Mouse (Mus musculus) stomach, postnatal 0 days (tissue): ENCODE data around the gene Cptp. TPM values are rescaled to one million over a fixed set of nuclear protein-coding genes. Genes with fewer than 3 reads are reported as not detected.

Experiments
- ATAC-seq: fragments of 200-750 bp; cut with Nextera tagmentation; 2 replicates; pipeline ENCODE4 v1.8.0; 2017; ENCODE audit not compliant: low FRiP score, low TSS enrichment
- DNase-seq: peaks from one replicate; pipeline ENCODE4 v3.0.0-alpha.2; 2016; ENCODE audit warnings: low spot score
- H3K27ac ChIP-seq: fragments of 300-500 bp; sonication (generic); replicated peaks from 2 replicates; pipeline ENCODE4 v1.5.1; 2014; ENCODE audit warnings: mild to moderate bottlenecking, control low read depth
- H3K27me3 ChIP-seq: fragments of 300-500 bp; sonication (generic); 2 replicates; pipeline ENCODE4 v1.6.1; 2014; ENCODE audit warnings: low read length; ENCODE audit not compliant: control insufficient read depth, insufficient read depth
- H3K36me3 ChIP-seq: fragments of 300-500 bp; sonication (generic); 2 replicates; pipeline ENCODE4 v1.6.1; 2014; ENCODE audit warnings: low read length, mixed read lengths; ENCODE audit not compliant: control insufficient read depth, insufficient read depth
- H3K4me1 ChIP-seq: fragments of 300-500 bp; sonication (generic); replicated peaks from 2 replicates; pipeline ENCODE4 v1.6.1; 2014; ENCODE audit warnings: antibody characterized with exemption; ENCODE audit not compliant: control insufficient read depth, insufficient read depth
- H3K4me2 ChIP-seq: fragments of 300-500 bp; sonication (generic); replicated peaks from 2 replicates; pipeline ENCODE4 v1.6.1; 2014; ENCODE audit warnings: low read depth, mild to moderate bottlenecking, control low read depth, moderate library complexity
- H3K4me3 ChIP-seq: fragments of 300-500 bp; sonication (generic); 2 replicates; pipeline ENCODE4 v1.5.1; 2014; ENCODE audit warnings: low read depth, low read length, control low read depth
- H3K9ac ChIP-seq: fragments of 300-500 bp; sonication (generic); 2 replicates; pipeline ENCODE4 v1.6.1; 2014; ENCODE audit warnings: mild to moderate bottlenecking, low read length, control low read depth, mixed read lengths
- H3K9me3 ChIP-seq: fragments of 300-500 bp; sonication (generic); 2 replicates; pipeline ENCODE4 v1.6.1; 2016; ENCODE audit warnings: low read length; ENCODE audit not compliant: control insufficient read depth
- CTCF ChIP-seq: IDR thresholded peaks from 2 replicates; pipeline ENCODE4 v1.5.1; 2016; ENCODE audit warnings: antibody characterized with exemption, low read depth, mild to moderate bottlenecking, moderate library complexity
- EP300 ChIP-seq: optimal IDR thresholded peaks from 2 replicates; pipeline ENCODE3; 2016; ENCODE audit warnings: antibody characterized with exemption
- WGBS: fragments of 180-500 bp; shearing (Covaris S2); extraction: QIAGEN DNeasy Blood & Tissue Kit; methylation state at CpG from one replicate; pipeline ENCODE4 v1.1.7; 2014; 5-methylcytosine and 5-hydroxymethylcytosine counted together
- polyA plus RNA-seq: library from polyadenylated mRNA; unstranded; fragments of >200 nt; fragmentation: Nextera tagmentation; extraction: Ambion mirVana; gene quantifications from 2 replicates; pipeline ENCODE4 v1.2.1, GENCODE M21; 2015

Gene Cptp
- polyA plus RNA-seq, 1 experiment from 2014 or later, result 25.0 TPM

DNA sequence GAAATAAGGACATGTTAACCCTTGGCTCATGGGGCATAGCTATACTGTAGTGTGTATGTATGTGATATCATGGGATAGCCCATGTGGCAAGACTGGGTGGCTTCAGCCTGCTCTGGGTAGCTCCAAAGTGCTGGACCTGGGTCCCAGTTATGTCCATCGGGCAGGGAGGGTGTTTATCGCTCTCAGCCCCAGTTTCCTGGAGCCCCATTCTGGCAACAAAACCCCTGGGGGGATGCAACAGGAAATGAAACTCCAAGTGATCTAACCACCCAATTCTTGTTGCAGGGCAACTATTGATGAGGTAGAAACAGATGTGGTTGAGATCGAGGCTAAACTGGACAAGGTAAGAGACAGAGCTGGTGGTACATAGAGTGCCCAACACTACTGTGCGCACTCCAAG, 26.6 kb upstream of the Cptp start:
- no peak for DNase-seq
- Histone ChIP-seq H3K9me3 (no peaks in the 10 kb centered on the region), H3K4me3 (no peak overlapping the region), H3K27ac (no peak overlapping the region), H3K36me3 (peaks cover 11% of the 10 kb centered on the region), H3K9ac (no peak overlapping the region), H3K27me3 (no peaks in the 10 kb centered on the region), H3K4me2 (no peak overlapping the region), H3K4me1 (peaks cover 10% of the 10 kb centered on the region)
- no peak for TF ChIP-seq CTCF
- TF ChIP-seq EP300, result no peak
- ATAC-seq, result no peak
- 95% methylated on average over 4 of the region's 4 CpGs for whole genome bisulfite sequencing

DNA sequence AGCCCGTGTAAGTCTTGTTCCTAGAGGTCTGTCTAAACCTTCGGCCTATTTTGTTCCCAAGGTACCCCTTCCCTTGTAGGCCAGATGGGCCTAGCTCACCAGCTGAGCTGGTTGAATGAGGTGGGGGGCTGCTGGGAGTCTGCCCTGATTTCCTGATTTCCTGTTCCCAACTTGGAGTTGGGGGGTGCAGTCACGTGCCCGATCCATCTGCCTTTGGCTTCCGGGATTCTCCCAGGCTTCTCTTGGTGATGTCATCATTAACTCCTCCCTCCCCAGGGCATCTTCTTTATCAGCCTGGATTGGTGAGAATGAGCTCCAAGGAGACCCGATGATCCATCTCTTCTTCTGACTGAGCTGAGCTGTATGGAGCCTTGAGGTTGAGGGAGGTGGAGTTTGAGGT, 26.0 kb upstream of the Cptp start:
- WGBS, result 35% methylated on average over 6 of the region's 6 CpGs
- Histone ChIP-seq H3K4me1 (peaks cover 10% of the 10 kb centered on the region), H3K27ac (peak overlapping the region; percentile 86), H3K27me3 (no peaks in the 10 kb centered on the region), H3K9me3 (no peaks in the 10 kb centered on the region), H3K9ac (peak overlapping the region; percentile 18), H3K4me3 (no peak overlapping the region), H3K36me3 (peaks cover 9% of the 10 kb centered on the region), H3K4me2 (peak overlapping the region; percentile 97)
- TF ChIP-seq EP300, result no peak
- DNase-seq (peak; percentile 38), ATAC-seq (no peak)

DNA sequence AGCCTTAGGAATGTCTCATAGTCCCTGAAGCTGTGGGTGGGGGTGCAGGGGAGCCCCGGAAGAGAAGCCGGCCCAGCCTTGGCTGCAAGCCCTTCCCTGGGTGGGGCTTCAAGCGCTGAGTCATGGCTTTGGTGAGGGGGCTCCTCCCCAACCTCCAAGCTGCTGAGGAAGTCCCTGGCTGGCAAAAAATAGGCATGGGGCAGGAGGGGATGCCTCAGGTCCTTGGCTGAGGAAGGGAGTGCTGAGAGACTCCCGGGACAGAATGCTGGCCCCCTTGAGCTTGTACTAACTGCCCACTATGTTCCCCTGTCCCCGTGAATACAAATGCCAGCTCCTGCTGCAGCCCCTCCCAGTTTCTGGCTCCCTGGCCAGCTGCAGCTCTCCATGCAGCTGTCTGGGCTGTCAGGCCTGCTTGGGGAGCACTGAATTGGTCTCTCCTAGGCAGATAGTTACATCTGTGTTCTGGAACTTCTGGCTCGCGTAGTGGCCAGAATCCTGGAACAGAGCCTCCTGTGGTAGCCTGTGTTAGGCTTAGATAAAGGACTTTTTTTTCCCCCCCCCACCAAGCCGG, 25.2 kb upstream of the Cptp start:
- Histone ChIP-seq H3K27me3 (no peaks in the 10 kb centered on the region), H3K9me3 (no peaks in the 10 kb centered on the region), H3K4me1 (peaks cover 10% of the 10 kb centered on the region), H3K9ac (peak overlapping the region; percentile 18), H3K4me3 (peak overlapping the region; percentile 20; the same call in 1 of the 2 replicates), H3K4me2 (peak overlapping the region; percentile 97), H3K36me3 (peaks cover under 1% of the 10 kb centered on the region; the same call in 1 of the 2 replicates), H3K27ac (peak overlapping the region; percentile 86)
- no peak for TF ChIP-seq EP300
- peak; percentile 24; the same call in 1 of the 2 replicates for TF ChIP-seq CTCF
- DNase-seq, result peak; percentile 74
- WGBS, result 12% methylated on average over 8 of the region's 8 CpGs
- peak; percentile 42; the same call in 1 of the 2 replicates for ATAC-seq

DNA sequence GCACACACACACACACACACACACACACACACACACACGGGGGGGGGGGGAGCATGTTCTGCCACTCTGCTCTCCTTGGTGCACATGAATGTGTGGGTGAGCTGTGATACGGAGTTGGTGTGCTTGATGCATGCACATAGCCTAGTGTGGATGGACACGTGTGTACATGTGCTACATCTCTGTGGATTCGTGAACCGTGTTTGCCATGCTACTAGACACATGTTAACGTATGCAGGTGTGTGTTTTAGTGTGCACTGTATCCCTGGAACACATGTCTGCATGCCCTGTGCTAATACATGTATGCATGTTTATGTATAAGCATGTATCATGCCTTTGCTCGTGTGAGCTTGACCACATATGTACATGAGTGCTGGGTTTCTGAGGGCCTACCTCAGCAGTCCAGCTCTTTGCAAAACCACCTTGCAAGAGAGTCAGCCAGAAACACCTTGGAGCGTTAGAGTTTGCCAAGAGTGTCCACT, 24.0 kb upstream of the Cptp start:
- Histone ChIP-seq H3K4me3 (peak overlapping the region; percentile 94; the same call in 1 of the 2 replicates), H3K9ac (no peak overlapping the region), H3K4me2 (peak overlapping the region; percentile 97), H3K9me3 (no peaks in the 10 kb centered on the region), H3K36me3 (peaks cover under 1% of the 10 kb centered on the region), H3K4me1 (peaks cover 10% of the 10 kb centered on the region), H3K27ac (peak overlapping the region; percentile 86; the same call in 1 of the 2 replicates), H3K27me3 (no peaks in the 10 kb centered on the region)
- DNase-seq (no peak), ATAC-seq (no peak)
- TF ChIP-seq CTCF (no peak), EP300 (no peak)
- WGBS, result 65% methylated on average over 8 of the region's 8 CpGs

DNA sequence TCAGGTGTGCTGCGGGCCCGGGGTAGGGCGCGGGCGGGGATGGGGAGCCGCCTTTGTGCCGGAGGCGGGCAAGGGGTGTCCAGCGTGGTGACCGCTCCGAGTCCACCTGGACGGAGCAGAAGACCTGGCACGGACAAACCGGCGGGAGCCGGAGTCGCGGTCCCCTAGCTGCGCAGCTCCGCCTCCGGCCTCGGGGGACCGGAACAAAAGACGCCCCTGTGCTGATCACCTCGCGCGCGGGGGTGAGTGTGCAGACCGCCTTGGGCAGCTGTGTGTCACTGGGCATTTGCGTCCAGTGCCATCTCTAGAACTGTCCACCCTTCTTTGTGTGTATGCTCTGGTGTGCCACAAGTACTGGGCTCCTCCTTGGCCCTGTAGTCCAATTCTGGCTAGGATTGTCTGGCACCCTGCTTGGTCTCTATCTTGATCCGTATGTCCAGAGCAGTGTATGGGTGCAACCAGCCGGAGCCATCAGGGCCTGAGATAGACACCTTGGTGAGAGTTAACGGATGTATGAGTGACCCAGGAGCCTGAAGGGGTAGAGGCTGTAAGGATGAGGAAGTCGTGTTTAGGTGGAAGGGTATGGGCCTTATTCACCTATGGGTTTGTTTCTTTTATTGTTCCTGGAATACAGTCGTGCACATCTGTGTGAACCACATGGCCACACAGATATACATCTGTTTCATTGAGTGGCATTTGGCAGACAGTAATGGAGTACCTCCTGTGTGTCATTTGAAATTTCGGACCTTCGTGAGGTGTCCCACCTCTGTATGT, 23.4 kb upstream of the Cptp start:
- peak; percentile 46 for DNase-seq
- Histone ChIP-seq H3K9me3 (no peaks in the 10 kb centered on the region), H3K36me3 (peaks cover 4% of the 10 kb centered on the region), H3K4me3 (peak overlapping the region; percentile 94), H3K27me3 (no peaks in the 10 kb centered on the region), H3K9ac (peak overlapping the region; percentile 94), H3K4me1 (peaks cover 10% of the 10 kb centered on the region), H3K27ac (peak overlapping the region; percentile 99), H3K4me2 (peak overlapping the region; percentile 97)
- ATAC-seq, result peak; percentile 35
- WGBS, result 5% methylated on average over 34 of the region's 37 CpGs
- TF ChIP-seq EP300, result no peak
- TF ChIP-seq CTCF, result no peak

DNA sequence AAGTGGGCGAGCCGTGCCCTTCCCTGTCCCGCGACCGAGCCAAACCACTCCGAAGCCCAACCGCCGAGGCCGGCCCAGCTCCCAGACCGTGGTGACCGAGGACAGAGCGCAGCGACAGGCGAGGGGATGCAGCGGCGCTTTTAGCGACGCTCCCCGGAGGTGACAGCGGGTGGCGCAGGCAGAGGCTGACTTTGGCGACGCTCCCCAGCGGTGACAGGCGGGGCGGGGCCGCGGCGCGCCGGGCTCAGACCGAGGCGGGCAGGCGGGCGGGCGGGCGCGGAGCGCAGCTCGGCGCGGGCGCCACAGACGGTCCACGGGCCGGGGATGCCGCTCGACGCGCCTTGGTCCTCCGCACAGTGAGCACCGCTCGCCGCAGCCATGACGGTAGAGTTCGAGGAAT, 22.8 kb upstream of the Cptp start:
- no peaks in the 10 kb centered on the region for H3K27me3 ChIP-seq
- H3K4me2 ChIP-seq, result peak overlapping the region; percentile 97
- H3K9ac ChIP-seq, result peak overlapping the region; percentile 94
- H3K9me3 ChIP-seq, result no peaks in the 10 kb centered on the region
- H3K36me3 ChIP-seq, result peaks cover 7% of the 10 kb centered on the region
- 0% methylated on average over 33 of the region's 56 CpGs for WGBS
- H3K4me1 ChIP-seq, result peaks cover 10% of the 10 kb centered on the region
- H3K4me3 ChIP-seq, result peak overlapping the region; percentile 94
- TF ChIP-seq CTCF (peak; percentile 45; the same call in 1 of the 2 replicates), EP300 (no peak)
- peak; percentile 89 for DNase-seq
- peak overlapping the region; percentile 99 for H3K27ac ChIP-seq
- peak; percentile 89 for ATAC-seq
